Mouse (Mus musculus) bone marrow macrophage, adult 2 months (primary cell): ENCODE measurements around the gene Uqcr11.

Source experiments
- CTCF ChIP-seq: IDR thresholded peaks from 2 replicates; pipeline ENCODE4 v1.5.1; 2012; ENCODE audit warnings: low read depth, mild to moderate bottlenecking, low read length, moderate library complexity
- POLR2A ChIP-seq: IDR thresholded peaks from 2 replicates; pipeline ENCODE4 v1.6.1; 2012; ENCODE audit warnings: mild to moderate bottlenecking, low read depth, low read length, borderline replicate concordance

- no peak for TF ChIP-seq CTCF
- TF ChIP-seq POLR2A, result no peak
These were observed 33.4 kb upstream of the Uqcr11 start for GRCm38 (mm10) chr10:80440031-80440430.
